Mouse (Mus musculus): ENCODE results near the gene Ccdc34. TPM values are rescaled to one million over a fixed set of nuclear protein-coding genes. Genes with fewer than 3 reads are reported as not detected.

Gene Ccdc34
- polyA plus RNA-seq, 1 experiment = 32.8 TPM

DNA sequence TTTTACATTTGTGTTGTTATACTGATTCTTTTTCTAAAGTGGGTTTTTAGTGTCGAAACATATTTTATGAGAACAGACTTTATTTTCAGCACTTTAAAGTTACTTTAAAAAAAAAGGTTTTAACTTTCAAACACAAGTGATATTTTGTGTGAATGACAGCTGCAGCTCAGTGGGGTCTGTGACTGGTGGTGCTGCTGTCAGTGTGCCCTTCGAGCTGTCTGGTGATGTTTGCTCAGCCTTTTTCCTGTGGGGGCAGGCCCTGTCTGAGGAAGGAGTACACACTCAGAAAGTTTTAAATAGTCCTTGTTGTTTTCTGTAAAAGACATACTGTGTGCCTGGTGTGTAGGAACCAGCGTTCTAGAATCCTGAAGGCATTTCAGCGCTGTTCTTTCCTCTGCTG is 19.0 kb downstream of the Ccdc34 start:
- no peaks in the 10 kb centered on the region for H3K4me1 ChIP-seq (ENCODE audit: control insufficient read depth, insufficient read depth, low read length)
- no peak overlapping the region for H3K27ac ChIP-seq (ENCODE audit: control insufficient read depth, insufficient read depth, low read depth, low read length, poor library complexity)
- TF ChIP-seq POLR2A (IDR thresholded peaks at IDR 0.05; ENCODE audit: borderline replicate concordance, control insufficient read depth, low read depth, low read length) (no peak), CTCF (IDR thresholded peaks at IDR 0.05; ENCODE audit: control insufficient read depth, insufficient read depth, low read length) (no peak)
- H3K4me3 ChIP-seq (replicated peaks; ENCODE audit: control insufficient read depth, low read depth, low read length) = no peak overlapping the region
- WGBS = 85% methylated on average over 4 of the region's 4 CpGs

DNA sequence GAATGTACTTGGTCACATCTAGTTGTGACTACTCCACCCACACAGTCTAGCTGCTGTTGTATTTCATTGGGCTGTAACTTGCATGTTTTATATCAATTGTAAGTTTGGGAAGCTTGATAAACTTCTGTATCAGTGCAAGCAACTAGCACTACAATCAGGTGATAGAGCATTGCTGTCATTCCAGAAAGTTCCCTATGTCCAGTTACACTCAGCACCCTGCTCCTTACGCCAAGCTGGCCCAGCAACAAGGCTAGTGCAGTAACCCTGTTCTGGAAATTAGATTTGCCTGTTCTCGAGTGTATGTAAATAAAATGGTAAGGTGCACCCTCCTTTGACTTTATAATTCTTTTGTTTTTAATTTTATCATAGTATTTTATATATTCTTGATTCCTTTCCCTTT is 19.6 kb downstream of the Ccdc34 start:
- no peak overlapping the region for H3K27ac ChIP-seq (ENCODE audit: control insufficient read depth, insufficient read depth, low read depth, low read length, poor library complexity)
- H3K4me1 ChIP-seq (ENCODE audit: control insufficient read depth, insufficient read depth, low read length) = no peaks in the 10 kb centered on the region
- no peak overlapping the region for H3K4me3 ChIP-seq (replicated peaks; ENCODE audit: control insufficient read depth, low read depth, low read length)
- 94% methylated on average over 2 of the region's 2 CpGs for WGBS
- no peak for TF ChIP-seq CTCF (IDR thresholded peaks at IDR 0.05; ENCODE audit: control insufficient read depth, insufficient read depth, low read length)
- TF ChIP-seq POLR2A (IDR thresholded peaks at IDR 0.05; ENCODE audit: borderline replicate concordance, control insufficient read depth, low read depth, low read length) = no peak

GRCm38 (mm10) chr2:110038341-110038740 is 20.7 kb downstream of the Ccdc34 start:
- no peaks in the 10 kb centered on the region for H3K4me1 ChIP-seq (ENCODE audit: control insufficient read depth, insufficient read depth, low read length)
- 90% methylated on average over 5 of the region's 5 CpGs for WGBS
- no peak overlapping the region for H3K4me3 ChIP-seq (replicated peaks; ENCODE audit: control insufficient read depth, low read depth, low read length)
- no peak overlapping the region for H3K27ac ChIP-seq (ENCODE audit: control insufficient read depth, insufficient read depth, low read depth, low read length, poor library complexity)
- no peak for TF ChIP-seq CTCF (IDR thresholded peaks at IDR 0.05; ENCODE audit: control insufficient read depth, insufficient read depth, low read length)
- TF ChIP-seq POLR2A (IDR thresholded peaks at IDR 0.05; ENCODE audit: borderline replicate concordance, control insufficient read depth, low read depth, low read length) = no peak

DNA sequence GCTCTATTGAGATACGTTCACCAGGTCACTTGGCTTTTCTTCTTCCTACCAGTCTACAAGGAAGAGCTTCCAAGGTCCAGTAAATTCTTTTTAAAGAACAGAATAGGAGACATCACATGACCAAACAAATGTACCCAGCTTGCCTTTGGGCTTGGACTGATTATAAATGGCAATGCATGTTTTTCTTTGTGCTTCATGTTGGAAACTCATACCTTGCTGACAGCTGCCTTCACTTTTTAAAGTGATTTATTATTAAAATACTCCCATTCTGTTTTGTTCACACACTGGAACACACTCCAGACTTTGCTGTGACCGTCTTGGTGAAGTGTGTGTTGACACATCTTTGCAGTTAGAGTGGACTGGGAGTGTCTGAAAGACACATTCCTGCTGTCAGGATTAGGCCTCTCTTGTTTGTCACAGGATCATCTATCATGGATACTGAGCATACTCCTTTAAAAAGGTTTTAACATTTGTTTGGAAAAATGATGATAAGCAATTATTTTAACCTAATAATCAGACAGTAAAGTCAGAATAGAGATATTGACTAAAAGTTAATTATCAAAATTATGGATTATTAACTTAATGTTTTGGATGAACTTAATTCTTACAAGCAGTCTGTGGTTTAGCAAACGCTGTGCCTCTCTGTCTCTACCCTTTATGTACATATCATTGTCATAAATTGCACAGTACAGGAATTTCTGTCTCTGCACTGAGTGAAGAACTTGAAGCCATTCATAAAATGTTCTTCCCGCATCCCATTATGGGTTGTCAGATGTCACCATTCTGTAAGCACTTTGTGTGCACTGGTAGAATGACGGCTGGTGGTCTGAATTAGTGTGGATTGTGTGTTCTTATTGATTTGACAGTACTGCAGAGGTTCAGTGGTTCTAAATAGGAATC is 25.5 kb downstream of the Ccdc34 start:
- H3K4me3 ChIP-seq (replicated peaks; ENCODE audit: control insufficient read depth, low read depth, low read length) = no peak overlapping the region
- H3K27ac ChIP-seq (ENCODE audit: control insufficient read depth, insufficient read depth, low read depth, low read length, poor library complexity) = no peak overlapping the region
- H3K4me1 ChIP-seq (ENCODE audit: control insufficient read depth, insufficient read depth, low read length) = no peaks in the 10 kb centered on the region
- TF ChIP-seq POLR2A (IDR thresholded peaks at IDR 0.05; ENCODE audit: borderline replicate concordance, control insufficient read depth, low read depth, low read length) = no peak
- WGBS = 91% methylated on average over 5 of the region's 5 CpGs

GRCm38 (mm10) chr2:110058424-110058823 is 40.8 kb downstream of the Ccdc34 start:
- H3K27ac ChIP-seq (ENCODE audit: control insufficient read depth, insufficient read depth, low read depth, low read length, poor library complexity) = no peak overlapping the region
- 77% methylated on average over 4 of the region's 4 CpGs for WGBS
- no peaks in the 10 kb centered on the region for H3K4me1 ChIP-seq (ENCODE audit: control insufficient read depth, insufficient read depth, low read length)
- TF ChIP-seq CTCF (IDR thresholded peaks at IDR 0.05; ENCODE audit: control insufficient read depth, insufficient read depth, low read length) = no peak
- no peak for TF ChIP-seq POLR2A (IDR thresholded peaks at IDR 0.05; ENCODE audit: borderline replicate concordance, control insufficient read depth, low read depth, low read length)
- no peak overlapping the region for H3K4me3 ChIP-seq (replicated peaks; ENCODE audit: control insufficient read depth, low read depth, low read length)

DNA sequence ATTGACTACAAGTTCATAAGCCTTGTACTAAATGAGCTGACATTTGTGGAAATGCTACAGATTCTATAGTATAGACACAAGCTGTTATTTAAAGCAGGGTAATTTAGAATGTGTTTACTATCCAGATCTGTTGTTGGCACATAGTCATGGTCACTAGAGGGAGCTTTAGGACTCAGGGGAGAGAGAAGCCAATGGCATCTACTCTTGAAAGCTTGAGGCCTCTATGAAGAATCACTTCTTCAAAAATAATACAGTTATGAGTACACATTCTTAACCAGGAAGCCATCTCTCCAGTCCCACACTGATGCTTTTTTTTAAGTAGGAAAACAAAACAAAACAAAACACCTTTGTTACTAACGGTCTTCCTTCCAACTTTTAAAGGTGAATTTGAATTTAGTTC is 45.5 kb downstream of the Ccdc34 start:
- Histone ChIP-seq H3K4me1 (ENCODE audit: control insufficient read depth, insufficient read depth, low read length) (no peaks in the 10 kb centered on the region), H3K27ac (ENCODE audit: control insufficient read depth, insufficient read depth, low read depth, low read length, poor library complexity) (no peak overlapping the region), H3K4me3 (replicated peaks; ENCODE audit: control insufficient read depth, low read depth, low read length) (no peak overlapping the region)
- TF ChIP-seq CTCF (IDR thresholded peaks at IDR 0.05; ENCODE audit: control insufficient read depth, insufficient read depth, low read length) (no peak), POLR2A (IDR thresholded peaks at IDR 0.05; ENCODE audit: borderline replicate concordance, control insufficient read depth, low read depth, low read length) (no peak)
- 67% methylated on average over 1 of the region's 1 CpGs for WGBS

DNA sequence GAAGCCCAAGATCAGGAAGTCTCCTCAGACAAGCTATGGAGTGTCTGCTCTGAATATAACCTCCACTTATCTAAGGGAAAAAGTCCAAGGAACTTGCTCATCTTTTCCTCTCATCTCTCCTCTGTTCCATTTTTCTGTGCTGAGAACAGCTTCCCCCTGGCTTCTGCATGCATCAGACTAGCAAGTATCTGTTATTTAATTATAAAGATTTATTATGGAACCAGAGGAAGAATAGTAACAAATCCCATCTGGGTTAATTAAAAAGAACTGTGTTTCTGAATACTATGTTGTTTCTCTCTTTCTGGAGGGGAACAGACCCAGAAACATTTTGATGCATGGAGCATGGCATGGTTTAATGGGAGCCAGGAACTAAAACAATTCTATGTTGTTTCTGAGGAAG is 51.3 kb downstream of the Ccdc34 start:
- H3K27ac ChIP-seq (ENCODE audit: control insufficient read depth, insufficient read depth, low read depth, low read length, poor library complexity) = no peak overlapping the region
- no peaks in the 10 kb centered on the region for H3K4me1 ChIP-seq (ENCODE audit: control insufficient read depth, insufficient read depth, low read length)
- no peak for TF ChIP-seq CTCF (IDR thresholded peaks at IDR 0.05; ENCODE audit: control insufficient read depth, insufficient read depth, low read length)
- no peak for TF ChIP-seq POLR2A (IDR thresholded peaks at IDR 0.05; ENCODE audit: borderline replicate concordance, control insufficient read depth, low read depth, low read length)
- H3K4me3 ChIP-seq (replicated peaks; ENCODE audit: control insufficient read depth, low read depth, low read length) = no peak overlapping the region

GRCm38 (mm10) chr2:110073023-110073422 is 55.4 kb downstream of the Ccdc34 start:
- TF ChIP-seq CTCF (IDR thresholded peaks at IDR 0.05; ENCODE audit: control insufficient read depth, insufficient read depth, low read length) = no peak
- TF ChIP-seq POLR2A (IDR thresholded peaks at IDR 0.05; ENCODE audit: borderline replicate concordance, control insufficient read depth, low read depth, low read length) = no peak
- 82% methylated on average over 6 of the region's 6 CpGs for WGBS
- Histone ChIP-seq H3K27ac (ENCODE audit: control insufficient read depth, insufficient read depth, low read depth, low read length, poor library complexity) (no peak overlapping the region), H3K4me1 (ENCODE audit: control insufficient read depth, insufficient read depth, low read length) (no peaks in the 10 kb centered on the region), H3K4me3 (replicated peaks; ENCODE audit: control insufficient read depth, low read depth, low read length) (no peak overlapping the region)

All from bone marrow, adult 2 months (tissue).